Mouse (Mus musculus): ENCODE measurements around the gene Tfap2d. TPM values are rescaled to one million over a fixed set of nuclear protein-coding genes. Genes with fewer than 3 reads are reported as not detected.

Gene Tfap2d
- polyA plus RNA-seq, 1 experiment from 2014 or later = not detected

DNA sequence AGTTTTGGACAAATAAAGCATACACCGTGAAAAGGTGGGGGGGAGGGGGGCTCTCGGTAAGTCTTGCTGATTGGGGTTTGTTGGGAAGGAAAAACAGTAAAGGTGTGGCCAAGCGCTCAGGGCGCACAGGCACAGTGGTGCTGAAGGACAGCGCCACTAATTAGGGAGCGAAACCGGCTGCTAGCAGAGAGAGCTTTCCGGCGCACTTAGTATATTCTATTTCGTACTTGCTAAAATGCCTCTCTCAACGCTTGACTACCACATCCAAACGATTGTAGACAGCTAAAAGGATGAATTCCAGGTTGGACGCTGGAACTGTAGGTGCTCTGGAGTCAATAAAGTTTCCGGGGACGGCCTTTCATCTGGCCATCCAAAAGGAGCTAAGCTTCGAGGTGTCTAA is 6.9 kb downstream of the Tfap2d start:
- Histone ChIP-seq H3K36me3 (no peaks in the 10 kb centered on the region), H3K4me2 (no peak overlapping the region), H3K9me3 (replicated peaks) (no peaks in the 10 kb centered on the region), H3K4me3 (no peak overlapping the region), H3K27ac (ENCODE audit: poor library complexity, severe bottlenecking) (no peak overlapping the region), H3K4me1 (replicated peaks) (no peaks in the 10 kb centered on the region), H3K27me3 (replicated peaks) (peaks cover 83% of the 10 kb centered on the region), H3K9ac (no peak overlapping the region)
- 3% methylated on average over 16 of the region's 16 CpGs for WGBS
- no peak for ATAC-seq (ENCODE audit: insufficient number of reproducible peaks, low FRiP score)

DNA sequence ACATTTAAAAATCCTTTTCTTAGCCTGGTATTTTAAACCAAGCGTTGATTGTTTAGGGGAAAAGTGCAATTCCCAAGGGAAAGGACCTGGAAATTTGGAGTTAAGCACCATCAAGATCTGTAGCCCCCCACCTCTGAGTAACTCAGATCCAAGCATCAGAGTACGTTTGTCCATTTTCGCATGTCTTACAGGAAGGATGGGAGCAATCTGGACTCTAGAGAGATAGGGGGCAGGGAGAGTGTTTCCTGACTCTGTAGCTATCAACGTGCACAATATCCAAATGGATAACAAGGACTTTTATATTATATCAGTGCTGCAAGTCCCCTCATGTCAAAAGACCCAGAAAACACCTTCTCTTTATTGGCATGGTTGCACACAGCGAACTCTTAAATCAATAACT is 7.4 kb downstream of the Tfap2d start:
- Histone ChIP-seq H3K9me3 (replicated peaks) (no peaks in the 10 kb centered on the region), H3K27me3 (replicated peaks) (peaks cover 78% of the 10 kb centered on the region), H3K27ac (ENCODE audit: poor library complexity, severe bottlenecking) (no peak overlapping the region), H3K4me2 (no peak overlapping the region), H3K4me1 (replicated peaks) (no peaks in the 10 kb centered on the region), H3K4me3 (no peak overlapping the region), H3K9ac (no peak overlapping the region), H3K36me3 (no peaks in the 10 kb centered on the region)
- 3% methylated on average over 5 of the region's 5 CpGs for WGBS
- no peak for ATAC-seq (ENCODE audit: insufficient number of reproducible peaks, low FRiP score)

DNA sequence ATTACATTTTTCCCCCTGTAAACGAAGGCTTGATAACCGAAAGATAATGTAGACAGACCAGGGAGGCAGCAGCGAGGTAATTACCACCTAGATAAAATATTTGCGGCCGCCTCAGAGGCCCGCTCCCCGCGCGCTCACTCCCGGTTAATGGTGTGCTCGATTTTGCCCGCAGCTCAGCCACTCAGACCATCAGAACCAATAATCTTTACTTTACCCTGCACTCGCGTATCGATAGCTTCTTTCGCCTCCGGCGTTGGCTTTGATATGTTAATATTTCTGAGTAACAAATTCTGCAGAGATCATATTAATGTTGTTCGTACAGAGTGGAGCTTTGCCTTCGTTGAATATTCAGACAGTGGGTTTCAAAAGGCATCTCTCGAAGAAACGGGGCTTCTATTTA is 8.2 kb downstream of the Tfap2d start:
- H3K4me1 ChIP-seq (replicated peaks) = no peaks in the 10 kb centered on the region
- no peak overlapping the region for H3K4me3 ChIP-seq
- H3K9ac ChIP-seq = no peak overlapping the region
- H3K27me3 ChIP-seq (replicated peaks) = peaks cover 70% of the 10 kb centered on the region
- ATAC-seq (ENCODE audit: insufficient number of reproducible peaks, low FRiP score) = no peak
- H3K4me2 ChIP-seq = no peak overlapping the region
- WGBS = 2% methylated on average over 22 of the region's 22 CpGs
- no peaks in the 10 kb centered on the region for H3K9me3 ChIP-seq (replicated peaks)
- no peak overlapping the region for H3K27ac ChIP-seq (ENCODE audit: poor library complexity, severe bottlenecking)
- no peaks in the 10 kb centered on the region for H3K36me3 ChIP-seq

DNA sequence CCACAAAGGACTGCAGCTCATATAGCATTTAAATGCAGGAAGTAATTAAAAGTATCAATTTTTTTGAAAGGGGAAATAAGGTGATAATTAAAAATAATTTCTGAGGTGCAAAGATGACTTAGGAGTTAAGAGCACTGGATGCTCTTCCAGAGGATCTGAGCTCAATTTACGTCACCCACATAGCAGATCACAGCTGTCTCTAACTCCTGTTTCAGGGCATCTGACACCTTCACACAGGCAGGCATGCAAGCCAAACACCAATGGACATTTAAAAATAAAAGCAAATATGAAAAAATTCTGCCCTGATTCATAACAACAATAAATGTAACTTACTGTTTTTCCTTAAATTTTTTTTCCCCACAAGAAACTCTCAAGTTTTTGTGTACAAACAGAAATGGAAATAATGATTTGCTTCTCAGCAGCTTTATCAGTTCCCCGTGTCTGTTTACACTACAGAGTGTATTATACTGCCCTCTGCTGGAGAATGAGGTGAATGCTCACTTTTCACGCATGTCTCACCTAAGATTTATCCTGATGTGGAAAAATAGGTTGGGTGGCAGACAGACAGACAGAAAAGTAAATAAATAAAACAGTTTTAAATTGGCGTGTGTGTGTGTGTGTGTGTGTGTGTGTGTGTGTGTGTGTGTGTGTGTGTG is 76.0 kb downstream of the Tfap2d start:
- H3K27me3 ChIP-seq (replicated peaks) = no peaks in the 10 kb centered on the region
- H3K9ac ChIP-seq = no peak overlapping the region
- no peaks in the 10 kb centered on the region for H3K4me1 ChIP-seq (replicated peaks)
- WGBS = 3% methylated on average over 4 of the region's 4 CpGs
- H3K36me3 ChIP-seq = no peaks in the 10 kb centered on the region
- H3K4me3 ChIP-seq = no peak overlapping the region
- no peak overlapping the region for H3K27ac ChIP-seq (ENCODE audit: poor library complexity, severe bottlenecking)
- H3K9me3 ChIP-seq (replicated peaks) = no peaks in the 10 kb centered on the region
- no peak overlapping the region for H3K4me2 ChIP-seq
- ATAC-seq (ENCODE audit: insufficient number of reproducible peaks, low FRiP score) = no peak

DNA sequence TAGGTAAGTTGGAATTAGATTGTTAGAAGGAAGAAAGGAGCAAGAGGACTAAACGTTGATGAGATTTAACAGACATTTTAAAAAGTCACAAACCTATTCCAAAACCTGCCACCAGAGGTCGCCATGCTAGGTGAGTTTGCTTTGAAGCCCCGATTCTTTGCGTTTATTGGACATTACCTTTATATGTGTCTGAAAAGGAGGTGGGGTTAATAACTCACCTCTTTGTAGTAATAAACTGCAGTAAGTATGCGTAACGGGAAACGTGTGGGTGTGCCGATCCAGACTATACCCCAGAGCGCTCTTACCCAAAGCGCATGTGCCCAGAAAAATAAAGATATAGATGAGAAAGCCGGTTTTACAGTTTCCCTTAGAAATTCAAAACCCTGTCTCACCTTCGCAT is 102.8 kb downstream of the Tfap2d start:
- no peak overlapping the region for H3K27ac ChIP-seq (ENCODE audit: poor library complexity, severe bottlenecking)
- peak overlapping the region; percentile 66 for H3K4me2 ChIP-seq
- 0 out of 2 replicates have a peak, but pooled peaks cover 3% of the 10 kb centered on the region for H3K4me1 ChIP-seq (replicated peaks)
- no peak overlapping the region for H3K9ac ChIP-seq
- H3K4me3 ChIP-seq = peak overlapping the region; percentile 40
- WGBS = 4% methylated on average over 12 of the region's 12 CpGs
- H3K27me3 ChIP-seq (replicated peaks) = peaks cover 26% of the 10 kb centered on the region
- H3K36me3 ChIP-seq = no peaks in the 10 kb centered on the region
- ATAC-seq (ENCODE audit: insufficient number of reproducible peaks, low FRiP score) = no peak
- no peaks in the 10 kb centered on the region for H3K9me3 ChIP-seq (replicated peaks)

DNA sequence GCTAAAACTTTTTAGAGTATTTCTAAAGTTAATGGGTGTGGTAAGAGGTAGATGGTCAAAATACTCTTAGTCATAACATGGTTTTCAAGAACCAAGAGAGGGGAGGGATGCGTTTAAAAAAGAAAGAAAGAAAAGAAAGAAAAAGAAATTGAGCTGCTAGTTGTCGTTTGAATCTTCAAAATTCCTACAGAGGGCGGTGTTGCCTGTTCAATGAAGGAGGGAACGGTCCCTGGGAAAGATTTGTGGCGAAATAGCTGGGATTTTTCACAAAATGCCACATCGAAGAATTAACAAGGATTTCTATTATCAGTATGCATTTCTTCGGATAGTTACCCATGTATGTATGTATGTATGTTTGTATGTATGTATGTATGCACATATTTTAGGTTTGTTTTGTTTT is 103.4 kb downstream of the Tfap2d start:
- Histone ChIP-seq H3K9me3 (replicated peaks) (no peaks in the 10 kb centered on the region), H3K27ac (ENCODE audit: poor library complexity, severe bottlenecking) (no peak overlapping the region), H3K4me3 (no peak overlapping the region), H3K27me3 (replicated peaks) (peaks cover 31% of the 10 kb centered on the region), H3K9ac (no peak overlapping the region), H3K4me1 (replicated peaks) (0 out of 2 replicates have a peak, but pooled peaks cover 3% of the 10 kb centered on the region), H3K36me3 (no peaks in the 10 kb centered on the region), H3K4me2 (no peak overlapping the region)
- WGBS = 0% methylated on average over 7 of the region's 7 CpGs
- no peak for ATAC-seq (ENCODE audit: insufficient number of reproducible peaks, low FRiP score)

DNA sequence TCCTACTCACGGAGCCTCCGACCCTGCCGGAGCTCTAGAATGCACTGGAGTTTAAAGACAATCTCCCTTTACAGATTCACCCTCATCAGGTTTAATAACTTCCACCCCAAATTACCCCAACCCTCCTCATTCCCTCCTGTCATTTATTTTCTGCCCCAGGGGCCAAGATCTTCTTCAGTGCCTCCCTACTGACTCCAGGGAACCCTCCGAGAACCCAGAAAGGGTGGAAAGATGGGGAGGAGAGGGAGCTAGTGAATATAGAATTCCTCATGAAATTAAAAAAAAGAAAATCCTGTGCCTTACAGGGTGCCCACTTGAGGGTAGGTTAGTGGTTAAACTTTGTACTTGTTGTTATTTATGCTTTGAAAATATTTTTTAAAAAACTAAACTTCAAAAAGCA is 104.8 kb downstream of the Tfap2d start:
- WGBS = 4% methylated on average over 4 of the region's 4 CpGs
- Histone ChIP-seq H3K9ac (no peak overlapping the region), H3K9me3 (replicated peaks) (no peaks in the 10 kb centered on the region), H3K4me3 (no peak overlapping the region), H3K36me3 (no peaks in the 10 kb centered on the region), H3K4me1 (replicated peaks) (0 out of 2 replicates have a peak, but pooled peaks cover 3% of the 10 kb centered on the region), H3K27me3 (replicated peaks) (peaks cover 44% of the 10 kb centered on the region), H3K27ac (ENCODE audit: poor library complexity, severe bottlenecking) (no peak overlapping the region), H3K4me2 (no peak overlapping the region)
- no peak for ATAC-seq (ENCODE audit: insufficient number of reproducible peaks, low FRiP score)

DNA sequence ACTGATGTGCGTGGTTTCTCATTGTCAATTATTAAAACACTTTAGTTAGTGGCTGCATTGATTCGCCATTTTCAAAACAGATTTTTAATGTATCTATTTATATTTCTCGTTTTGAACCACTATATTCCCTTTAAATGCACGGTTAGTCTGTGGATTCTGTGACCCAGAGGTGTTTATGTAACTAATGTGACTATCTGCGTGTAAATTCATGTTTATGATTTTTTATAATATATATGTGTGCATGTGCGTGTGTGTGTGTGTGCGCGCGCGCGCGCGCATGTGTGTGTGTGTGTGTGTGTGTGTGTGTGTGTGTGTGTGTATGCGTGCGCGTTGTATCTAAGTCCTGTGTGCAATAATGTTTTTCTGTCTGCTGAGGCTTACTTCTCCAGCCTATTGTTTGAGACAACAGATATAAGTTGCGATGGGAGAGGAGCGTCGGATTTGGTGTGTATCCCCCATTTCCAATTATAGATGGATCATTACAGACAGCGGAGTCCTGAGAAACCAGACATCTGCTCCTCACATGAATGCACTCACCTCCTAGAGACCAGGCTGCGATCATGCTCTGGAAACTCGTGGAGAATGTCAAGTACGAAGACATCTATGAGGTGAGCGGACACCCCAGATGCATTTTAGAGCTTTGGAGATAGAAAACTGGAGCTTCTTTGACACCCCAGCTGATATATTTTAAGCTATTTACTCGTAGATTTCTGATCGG is 106.0 kb downstream of the Tfap2d start, which contains the start of gene Tfap2b:
Gene Tfap2b, plus strand, starts transcription at position 274 of the 718 bp plus-strand sequence.
- no peak within 1 kb of the TSS for H3K27ac ChIP-seq (ENCODE audit: poor library complexity, severe bottlenecking)
- H3K9me3 ChIP-seq (replicated peaks) = no peaks in the 10 kb centered on the region
- no peak for ATAC-seq (ENCODE audit: insufficient number of reproducible peaks, low FRiP score)
- no peak within 1 kb of the TSS for H3K9ac ChIP-seq
- WGBS = 2% methylated on average over 26 of the region's 26 CpGs
- no peaks in the 10 kb centered on the region for H3K36me3 ChIP-seq
- H3K27me3 ChIP-seq (replicated peaks) = peaks cover 52% of the 10 kb centered on the region
- peak within 1 kb of the TSS; percentile 63 for H3K4me2 ChIP-seq
- H3K4me1 ChIP-seq (replicated peaks) = 0 out of 2 replicates have a peak, but pooled peaks cover 3% of the 10 kb centered on the region
- peak within 1 kb of the TSS; percentile 38 for H3K4me3 ChIP-seq

DNA sequence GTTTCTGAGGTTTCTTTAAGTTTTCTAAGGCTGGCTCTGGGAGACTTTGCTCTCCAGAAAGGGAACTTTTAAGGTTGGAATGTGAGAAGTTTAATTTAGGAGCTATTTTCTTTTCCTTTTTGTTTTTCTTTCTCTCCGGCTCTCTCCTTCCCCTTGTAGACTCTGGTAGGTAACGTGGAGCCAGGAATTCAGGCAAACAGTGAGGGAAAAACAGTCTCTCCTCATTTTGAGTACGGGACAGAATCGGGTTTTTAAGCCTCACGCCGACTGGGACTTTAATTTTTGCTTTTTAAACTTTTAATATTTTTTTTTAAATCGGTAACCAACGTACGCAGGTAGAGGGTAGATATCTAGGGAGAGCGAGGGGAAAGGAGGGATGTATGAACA is 106.5 kb downstream of the Tfap2d start:
- H3K4me1 ChIP-seq (replicated peaks) = 0 out of 2 replicates have a peak, but pooled peaks cover 4% of the 10 kb centered on the region
- peaks cover 58% of the 10 kb centered on the region for H3K27me3 ChIP-seq (replicated peaks)
- no peak overlapping the region for H3K9ac ChIP-seq
- no peaks in the 10 kb centered on the region for H3K9me3 ChIP-seq (replicated peaks)
- no peak overlapping the region for H3K4me3 ChIP-seq
- peak overlapping the region; percentile 63; the same call in 1 of the 2 replicates for H3K4me2 ChIP-seq
- 1% methylated on average over 10 of the region's 10 CpGs for WGBS
- no peak for ATAC-seq (ENCODE audit: insufficient number of reproducible peaks, low FRiP score)
- H3K27ac ChIP-seq (ENCODE audit: poor library complexity, severe bottlenecking) = no peak overlapping the region
- no peaks in the 10 kb centered on the region for H3K36me3 ChIP-seq

DNA sequence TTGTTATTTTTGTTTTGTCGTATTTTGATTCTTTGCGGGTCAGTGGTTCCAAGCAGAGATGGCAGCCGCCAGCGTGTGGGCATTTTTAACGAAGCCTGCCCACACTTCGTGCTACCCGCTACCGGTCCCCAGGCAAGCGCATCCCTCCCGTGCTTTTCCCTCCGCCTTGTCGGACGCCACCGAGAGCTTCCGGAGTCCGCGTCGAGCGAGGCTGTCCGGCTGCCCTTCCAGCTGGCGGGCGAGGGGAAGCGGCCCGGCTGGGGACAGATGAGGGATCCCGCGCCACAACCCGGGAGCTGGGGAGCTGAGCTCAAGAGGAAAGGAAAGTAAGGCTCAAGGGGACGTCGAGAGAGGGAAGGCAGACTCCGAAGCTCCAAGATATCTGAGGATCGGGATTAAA is 107.0 kb downstream of the Tfap2d start:
- peaks cover 62% of the 10 kb centered on the region for H3K27me3 ChIP-seq (replicated peaks)
- no peak for ATAC-seq (ENCODE audit: insufficient number of reproducible peaks, low FRiP score)
- H3K9ac ChIP-seq = no peak overlapping the region
- peak overlapping the region; percentile 63 for H3K4me2 ChIP-seq
- H3K36me3 ChIP-seq = no peaks in the 10 kb centered on the region
- no peak overlapping the region for H3K27ac ChIP-seq (ENCODE audit: poor library complexity, severe bottlenecking)
- 0 out of 2 replicates have a peak, but pooled peaks cover 4% of the 10 kb centered on the region for H3K4me1 ChIP-seq (replicated peaks)
- under 1% methylated on average over 31 of the region's 31 CpGs for WGBS
- peak overlapping the region; percentile 38 for H3K4me3 ChIP-seq
- H3K9me3 ChIP-seq (replicated peaks) = no peaks in the 10 kb centered on the region

DNA sequence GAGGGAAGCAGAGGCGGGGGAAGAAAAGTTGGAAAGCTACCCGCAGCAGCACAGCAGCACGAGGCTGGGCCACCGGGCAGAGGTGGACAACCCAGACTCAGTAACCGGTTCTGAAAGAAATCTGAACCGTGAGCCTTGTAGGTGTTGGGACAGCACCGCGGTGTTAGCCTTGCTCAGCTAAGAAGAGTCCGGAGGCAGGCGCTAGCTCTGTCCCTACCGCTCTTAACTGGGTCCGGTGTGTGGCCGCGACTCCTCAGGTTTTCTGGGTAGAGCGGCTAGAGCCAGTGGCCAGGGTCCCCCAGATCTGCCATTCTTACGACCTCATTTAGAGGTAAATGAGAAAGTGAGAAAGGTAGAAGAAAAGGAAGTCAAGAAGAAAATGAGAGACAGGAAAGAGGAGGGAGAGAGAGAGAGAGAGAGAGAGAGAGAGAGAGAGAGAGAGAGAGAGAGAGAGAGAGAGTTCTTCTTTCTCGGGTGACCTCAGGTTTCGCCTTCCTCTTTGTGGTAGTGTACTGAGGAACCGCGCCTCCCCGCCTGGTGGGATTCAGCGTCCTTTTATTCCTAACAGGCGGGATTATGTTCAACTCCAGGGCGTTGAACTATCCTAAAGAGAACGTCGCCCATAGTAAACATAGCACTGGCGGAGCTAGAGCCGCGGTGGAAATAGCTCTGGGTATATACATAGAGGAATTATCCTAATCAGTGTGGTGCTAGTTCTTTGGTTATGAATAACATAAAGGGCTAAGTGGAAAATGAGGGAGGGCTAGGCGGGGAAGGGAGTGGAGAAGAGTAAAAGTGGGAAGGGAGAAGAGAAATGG is 107.6 kb downstream of the Tfap2d start:
- Histone ChIP-seq H3K4me3 (peak overlapping the region; percentile 38), H3K36me3 (no peaks in the 10 kb centered on the region), H3K27ac (ENCODE audit: poor library complexity, severe bottlenecking) (no peak overlapping the region), H3K4me1 (replicated peaks) (0 out of 2 replicates have a peak, but pooled peaks cover 4% of the 10 kb centered on the region), H3K27me3 (replicated peaks) (peaks cover 68% of the 10 kb centered on the region), H3K9ac (no peak overlapping the region), H3K9me3 (replicated peaks) (no peaks in the 10 kb centered on the region), H3K4me2 (peak overlapping the region; percentile 63)
- WGBS = under 1% methylated on average over 28 of the region's 30 CpGs
- no peak for ATAC-seq (ENCODE audit: insufficient number of reproducible peaks, low FRiP score)

All from heart, embryonic 12.5 days (tissue).